Mouse (Mus musculus): ENCODE results near the gene Tiam2. TPM values are rescaled to one million over a fixed set of nuclear protein-coding genes. Genes with fewer than 3 reads are reported as not detected.

Gene Tiam2
- polyA plus RNA-seq, 1 experiment, result 2.5 TPM

- H3K9ac ChIP-seq (ENCODE audit: low read depth, poor library complexity, severe bottlenecking), result no peak overlapping the region
- no peaks in the 10 kb centered on the region for H3K4me1 ChIP-seq (ENCODE audit: control insufficient read depth, insufficient read depth, low read length)
- no peak overlapping the region for H3K4me3 ChIP-seq (ENCODE audit: low read depth, low read length)
- no peak overlapping the region for H3K27ac ChIP-seq (ENCODE audit: insufficient read depth, low read length)
- H3K36me3 ChIP-seq (ENCODE audit: control insufficient read depth, insufficient read depth, low read length, poor library complexity, severe bottlenecking), result no peaks in the 10 kb centered on the region
- TF ChIP-seq POLR2A (IDR thresholded peaks at IDR 0.05; ENCODE audit: insufficient read depth, low read length), result no peak
- no peak for TF ChIP-seq CTCF (IDR thresholded peaks at IDR 0.05; ENCODE audit: low read depth, low read length)
- no peaks in the 10 kb centered on the region for H3K9me3 ChIP-seq (replicated peaks; ENCODE audit: control insufficient read depth, insufficient read depth, low read length, poor library complexity, severe bottlenecking)
- H3K27me3 ChIP-seq (ENCODE audit: control insufficient read depth, insufficient read depth, low read length, poor library complexity, severe bottlenecking), result no peaks in the 10 kb centered on the region; the same call in 1 of the 2 replicates
These were observed 42.0 kb downstream of the Tiam2 start for GRCm38 (mm10) chr17:3368386-3368785.

- no peak overlapping the region for H3K4me3 ChIP-seq (ENCODE audit: low read depth, low read length)
- no peaks in the 10 kb centered on the region for H3K4me1 ChIP-seq (ENCODE audit: control insufficient read depth, insufficient read depth, low read length)
- no peak overlapping the region for H3K27ac ChIP-seq (ENCODE audit: insufficient read depth, low read length)
- H3K27me3 ChIP-seq (ENCODE audit: control insufficient read depth, insufficient read depth, low read length, poor library complexity, severe bottlenecking), result no peaks in the 10 kb centered on the region; the same call in 1 of the 2 replicates
- no peak overlapping the region for H3K9ac ChIP-seq (ENCODE audit: low read depth, poor library complexity, severe bottlenecking)
- no peak for TF ChIP-seq EP300 (IDR thresholded peaks at IDR 0.05; ENCODE audit: insufficient read depth, low read depth, low read length)
- no peak for TF ChIP-seq CTCF (IDR thresholded peaks at IDR 0.05; ENCODE audit: low read depth, low read length)
- no peak for TF ChIP-seq POLR2A (IDR thresholded peaks at IDR 0.05; ENCODE audit: insufficient read depth, low read length)
- H3K9me3 ChIP-seq (replicated peaks; ENCODE audit: control insufficient read depth, insufficient read depth, low read length, poor library complexity, severe bottlenecking), result no peaks in the 10 kb centered on the region
- H3K36me3 ChIP-seq (ENCODE audit: control insufficient read depth, insufficient read depth, low read length, poor library complexity, severe bottlenecking), result no peaks in the 10 kb centered on the region
These were observed 43.3 kb downstream of the Tiam2 start for GRCm38 (mm10) chr17:3369631-3370030.

DNA sequence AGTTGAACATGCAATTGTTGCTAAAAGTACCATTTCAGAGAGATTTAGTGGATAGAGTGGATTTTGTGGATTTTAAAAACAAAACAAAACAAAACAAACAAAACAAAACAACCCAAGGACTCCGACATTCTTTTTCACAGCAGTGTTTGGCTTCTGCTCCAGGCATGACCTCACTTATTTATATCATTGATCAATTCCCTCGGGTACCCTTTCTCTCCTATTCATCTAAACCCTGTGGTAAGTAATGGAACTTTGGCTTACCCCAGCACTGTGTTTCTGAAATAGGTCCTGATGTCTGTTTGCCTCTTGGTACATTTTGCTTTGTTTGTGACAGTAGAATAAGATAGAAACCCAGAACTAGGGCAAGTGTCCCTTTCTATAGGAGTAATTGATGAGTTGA lies 52.2 kb downstream of the Tiam2 start:
- Histone ChIP-seq H3K4me3 (ENCODE audit: low read depth, low read length) (no peak overlapping the region), H3K36me3 (ENCODE audit: control insufficient read depth, insufficient read depth, low read length, poor library complexity, severe bottlenecking) (no peaks in the 10 kb centered on the region), H3K9ac (ENCODE audit: low read depth, poor library complexity, severe bottlenecking) (no peak overlapping the region), H3K9me3 (replicated peaks; ENCODE audit: control insufficient read depth, insufficient read depth, low read length, poor library complexity, severe bottlenecking) (no peaks in the 10 kb centered on the region), H3K27me3 (ENCODE audit: control insufficient read depth, insufficient read depth, low read length, poor library complexity, severe bottlenecking) (no peaks in the 10 kb centered on the region), H3K27ac (ENCODE audit: insufficient read depth, low read length) (no peak overlapping the region), H3K4me1 (ENCODE audit: control insufficient read depth, insufficient read depth, low read length) (no peaks in the 10 kb centered on the region)
- TF ChIP-seq CTCF (IDR thresholded peaks at IDR 0.05; ENCODE audit: low read depth, low read length) (no peak), POLR2A (IDR thresholded peaks at IDR 0.05; ENCODE audit: insufficient read depth, low read length) (no peak), EP300 (IDR thresholded peaks at IDR 0.05; ENCODE audit: insufficient read depth, low read depth, low read length) (no peak)

GRCm38 (mm10) chr17:3379753-3380588 lies 53.6 kb downstream of the Tiam2 start:
- no peaks in the 10 kb centered on the region for H3K36me3 ChIP-seq (ENCODE audit: control insufficient read depth, insufficient read depth, low read length, poor library complexity, severe bottlenecking)
- no peaks in the 10 kb centered on the region for H3K4me1 ChIP-seq (ENCODE audit: control insufficient read depth, insufficient read depth, low read length)
- H3K4me3 ChIP-seq (ENCODE audit: low read depth, low read length), result no peak overlapping the region
- H3K27ac ChIP-seq (ENCODE audit: insufficient read depth, low read length), result no peak overlapping the region
- TF ChIP-seq EP300 (IDR thresholded peaks at IDR 0.05; ENCODE audit: insufficient read depth, low read depth, low read length) (no peak), CTCF (IDR thresholded peaks at IDR 0.05; ENCODE audit: low read depth, low read length) (no peak), POLR2A (IDR thresholded peaks at IDR 0.05; ENCODE audit: insufficient read depth, low read length) (no peak)
- no peaks in the 10 kb centered on the region for H3K27me3 ChIP-seq (ENCODE audit: control insufficient read depth, insufficient read depth, low read length, poor library complexity, severe bottlenecking)
- no peaks in the 10 kb centered on the region for H3K9me3 ChIP-seq (replicated peaks; ENCODE audit: control insufficient read depth, insufficient read depth, low read length, poor library complexity, severe bottlenecking)
- H3K9ac ChIP-seq (ENCODE audit: low read depth, poor library complexity, severe bottlenecking), result no peak overlapping the region

- no peaks in the 10 kb centered on the region for H3K9me3 ChIP-seq (replicated peaks; ENCODE audit: control insufficient read depth, insufficient read depth, low read length, poor library complexity, severe bottlenecking)
- H3K4me1 ChIP-seq (ENCODE audit: control insufficient read depth, insufficient read depth, low read length), result no peaks in the 10 kb centered on the region
- no peak overlapping the region for H3K9ac ChIP-seq (ENCODE audit: low read depth, poor library complexity, severe bottlenecking)
- H3K27ac ChIP-seq (ENCODE audit: insufficient read depth, low read length), result no peak overlapping the region
- H3K27me3 ChIP-seq (ENCODE audit: control insufficient read depth, insufficient read depth, low read length, poor library complexity, severe bottlenecking), result no peaks in the 10 kb centered on the region; the same call in 1 of the 2 replicates
- TF ChIP-seq EP300 (IDR thresholded peaks at IDR 0.05; ENCODE audit: insufficient read depth, low read depth, low read length) (no peak), CTCF (IDR thresholded peaks at IDR 0.05; ENCODE audit: low read depth, low read length) (no peak), POLR2A (IDR thresholded peaks at IDR 0.05; ENCODE audit: insufficient read depth, low read length) (no peak)
- no peak overlapping the region for H3K4me3 ChIP-seq (ENCODE audit: low read depth, low read length)
- H3K36me3 ChIP-seq (ENCODE audit: control insufficient read depth, insufficient read depth, low read length, poor library complexity, severe bottlenecking), result no peaks in the 10 kb centered on the region
These were observed 59.0 kb downstream of the Tiam2 start for GRCm38 (mm10) chr17:3385391-3385790.

DNA sequence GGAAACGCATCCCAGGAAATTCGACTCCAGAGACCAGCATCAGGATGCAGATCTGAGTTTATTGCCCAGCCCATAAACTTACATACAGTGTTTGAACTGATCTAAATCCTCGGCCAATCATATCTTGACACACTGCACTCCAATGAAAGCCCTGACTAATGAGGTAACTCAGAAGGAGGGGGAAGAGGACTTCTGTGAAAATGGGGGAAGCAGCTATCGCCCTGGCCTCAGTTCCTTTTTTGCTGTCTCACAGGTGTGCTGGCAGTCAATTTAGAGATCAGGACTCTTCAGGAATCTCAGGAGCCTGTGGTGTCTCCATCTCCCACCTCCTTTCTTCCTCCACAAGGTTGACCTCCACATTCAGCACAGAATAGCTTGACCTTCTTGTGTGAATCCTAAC lies 61.4 kb downstream of the Tiam2 start:
- Histone ChIP-seq H3K27me3 (ENCODE audit: control insufficient read depth, insufficient read depth, low read length, poor library complexity, severe bottlenecking) (no peaks in the 10 kb centered on the region; the same call in 1 of the 2 replicates), H3K4me3 (ENCODE audit: low read depth, low read length) (no peak overlapping the region), H3K27ac (ENCODE audit: insufficient read depth, low read length) (no peak overlapping the region), H3K9ac (ENCODE audit: low read depth, poor library complexity, severe bottlenecking) (no peak overlapping the region), H3K4me1 (ENCODE audit: control insufficient read depth, insufficient read depth, low read length) (no peaks in the 10 kb centered on the region), H3K36me3 (ENCODE audit: control insufficient read depth, insufficient read depth, low read length, poor library complexity, severe bottlenecking) (no peaks in the 10 kb centered on the region), H3K9me3 (replicated peaks; ENCODE audit: control insufficient read depth, insufficient read depth, low read length, poor library complexity, severe bottlenecking) (no peaks in the 10 kb centered on the region)
- no peak for TF ChIP-seq POLR2A (IDR thresholded peaks at IDR 0.05; ENCODE audit: insufficient read depth, low read length)
- TF ChIP-seq CTCF (IDR thresholded peaks at IDR 0.05; ENCODE audit: low read depth, low read length), result no peak
- no peak for TF ChIP-seq EP300 (IDR thresholded peaks at IDR 0.05; ENCODE audit: insufficient read depth, low read depth, low read length)
